Mouse (Mus musculus) inflammation-experienced regulatory T-cells, adult 6 months (primary cell): ENCODE results near the gene Cyp2t4. TPM values are rescaled to one million over a fixed set of nuclear protein-coding genes. Genes with fewer than 3 reads are reported as not detected.

Source experiments
- ATAC-seq: one replicate; pipeline ENCODE4 v1.8.0; 2017
- polyA plus RNA-seq, 3 experiments: library from polyadenylated mRNA; unstranded; fragments of 100-300 nt; shearing (Covaris generic); gene quantifications; one replicate each; pipeline ENCODE4 v1.2.1; 2017

Cyp2t4 gene
- polyA plus RNA-seq, 3 experiments from 2014 or later, result 0.24 to 0.59 TPM; not detected in 1

DNA sequence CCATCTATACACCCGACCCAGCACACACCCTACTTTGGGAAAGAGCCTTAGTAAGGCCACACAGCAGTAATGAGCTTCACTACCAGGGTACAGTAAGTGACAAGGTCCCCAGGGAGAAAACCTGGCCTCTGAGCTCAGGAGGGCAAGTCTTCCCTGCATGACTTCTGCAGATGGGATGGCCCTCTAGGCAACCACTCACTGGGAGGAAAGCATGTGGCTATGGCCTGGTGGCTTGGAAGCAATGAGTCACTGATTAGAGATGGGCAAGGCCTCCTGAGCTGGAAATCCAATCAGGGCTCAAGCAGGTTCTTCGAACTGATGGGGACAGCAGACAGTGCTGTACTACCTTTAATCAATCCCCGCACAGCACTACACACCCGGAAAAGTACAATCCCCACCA, 8.2 kb downstream of the Cyp2t4 start:
- ATAC-seq, result no peak

DNA sequence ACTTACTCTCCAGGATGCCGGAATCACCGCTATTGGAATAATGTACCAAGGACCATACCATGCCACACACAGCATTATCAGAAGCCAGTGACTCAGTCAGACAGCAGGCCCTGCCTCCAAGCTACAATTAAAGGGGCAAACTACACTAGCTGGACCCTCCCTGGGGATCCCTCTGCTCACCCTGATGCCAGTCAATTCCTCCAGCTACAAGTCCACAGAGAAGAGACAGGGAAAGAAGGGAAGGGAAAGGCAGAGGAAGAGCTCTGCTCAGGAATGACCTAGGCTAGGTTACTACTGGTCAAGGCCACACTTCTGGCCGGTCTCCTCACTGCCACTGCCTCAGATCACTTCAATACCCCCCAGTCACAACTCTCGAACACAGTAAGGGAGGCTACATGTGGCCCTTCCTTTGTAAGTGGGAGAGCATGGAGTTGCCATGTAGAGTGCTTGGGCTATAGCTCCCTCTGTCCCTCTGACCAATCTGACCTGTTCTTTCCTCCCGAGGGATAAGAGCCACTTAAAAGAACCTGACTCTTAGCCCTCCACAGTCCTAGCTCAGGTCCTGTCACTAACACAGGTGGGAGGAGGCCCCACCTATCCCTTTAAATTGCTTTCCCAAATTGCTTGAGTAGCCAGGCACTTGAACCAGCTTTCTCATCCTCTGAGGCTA, 9.4 kb downstream of the Cyp2t4 start:
- ATAC-seq, result no peak

DNA sequence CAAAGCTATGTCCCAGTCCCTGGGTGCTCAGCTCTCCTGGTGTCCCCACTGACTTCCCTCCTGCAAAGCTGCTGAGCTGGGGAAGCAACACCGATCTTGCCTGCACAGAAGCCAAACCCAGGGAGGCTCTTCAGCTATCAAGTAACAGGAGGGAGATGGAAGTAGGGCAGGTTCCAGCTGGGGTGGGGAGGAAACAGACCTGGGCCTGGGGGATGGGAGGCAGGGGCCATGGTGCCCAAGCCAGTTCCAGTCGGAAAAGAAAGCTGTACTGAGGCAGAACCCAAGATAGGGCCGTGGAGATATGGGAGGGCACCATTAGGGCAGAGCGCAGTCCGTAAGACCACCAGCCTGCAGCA, 9.9 kb downstream of the Cyp2t4 start:
- no peak for ATAC-seq

DNA sequence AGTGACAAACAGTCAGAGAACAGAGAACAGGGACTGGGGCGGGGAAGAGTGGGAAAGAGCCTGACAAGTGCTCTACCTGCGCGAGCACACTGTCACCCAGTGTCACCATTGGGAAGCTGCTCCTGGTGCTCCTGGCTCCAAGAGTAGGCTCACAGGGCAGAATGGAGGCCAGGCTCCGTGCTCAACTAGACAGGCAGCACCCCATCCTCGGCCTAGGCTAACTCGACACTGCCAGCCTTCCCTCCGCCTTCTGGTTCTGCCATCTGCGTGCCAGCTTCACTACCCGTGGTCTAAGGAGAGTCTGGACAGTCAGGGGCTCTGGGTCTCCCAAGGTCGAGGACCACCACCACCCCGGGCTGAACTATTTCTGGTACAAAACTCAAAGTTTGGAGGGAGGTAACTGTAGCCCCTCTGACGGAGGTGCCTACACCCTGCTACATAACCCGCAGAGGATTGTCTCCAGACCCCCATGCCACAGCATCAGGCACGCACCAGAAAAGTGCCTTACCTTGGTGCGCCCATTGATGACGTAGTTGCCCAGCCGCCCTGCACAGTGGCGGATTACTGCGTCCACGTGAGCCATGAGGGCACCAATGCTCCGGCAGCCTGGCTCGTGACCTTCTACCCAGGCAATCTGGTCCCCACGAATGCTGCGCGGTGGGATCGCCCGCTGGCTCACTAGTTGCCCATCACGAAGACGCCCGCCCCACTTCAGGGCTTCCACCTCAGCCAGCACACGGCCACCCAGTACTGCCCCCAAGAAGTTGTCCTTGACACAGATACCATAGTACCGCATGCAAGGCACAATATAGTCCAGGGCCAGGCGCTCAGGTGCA, 10.8 kb downstream of the Cyp2t4 start:
- ATAC-seq, result no peak

DNA sequence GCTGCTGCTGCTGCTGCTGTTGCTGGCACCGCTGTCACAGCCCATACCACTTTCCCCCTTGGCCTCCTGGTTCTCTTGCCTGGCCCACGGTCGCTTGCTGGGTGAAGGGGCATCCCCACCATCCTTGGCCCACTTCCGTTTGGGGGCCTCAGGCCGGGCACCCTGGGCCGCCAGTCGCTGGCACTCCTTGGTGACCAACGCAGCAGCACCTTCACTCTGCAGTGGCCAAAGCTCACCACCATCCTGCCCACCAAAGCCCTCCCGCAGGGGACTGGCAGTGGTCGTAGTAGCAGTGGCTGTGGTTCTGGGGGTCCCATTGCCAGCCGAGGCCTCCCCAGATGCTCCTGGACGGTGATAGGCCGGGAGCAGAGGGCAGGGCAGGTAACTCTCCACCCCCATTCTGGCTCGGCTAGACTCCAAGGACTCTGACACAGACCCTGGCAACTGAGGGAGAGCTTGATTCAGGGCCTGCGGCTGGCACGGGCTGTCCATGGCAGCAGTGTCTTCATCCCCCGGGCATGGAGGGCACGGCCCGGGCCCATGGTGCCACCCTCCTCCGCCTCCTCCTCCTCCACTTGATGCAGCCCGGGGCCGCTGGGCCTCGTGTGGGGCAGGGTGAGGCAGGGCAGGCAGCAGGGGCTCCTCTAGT, 11.6 kb downstream of the Cyp2t4 start:
- ATAC-seq, result no peak

DNA sequence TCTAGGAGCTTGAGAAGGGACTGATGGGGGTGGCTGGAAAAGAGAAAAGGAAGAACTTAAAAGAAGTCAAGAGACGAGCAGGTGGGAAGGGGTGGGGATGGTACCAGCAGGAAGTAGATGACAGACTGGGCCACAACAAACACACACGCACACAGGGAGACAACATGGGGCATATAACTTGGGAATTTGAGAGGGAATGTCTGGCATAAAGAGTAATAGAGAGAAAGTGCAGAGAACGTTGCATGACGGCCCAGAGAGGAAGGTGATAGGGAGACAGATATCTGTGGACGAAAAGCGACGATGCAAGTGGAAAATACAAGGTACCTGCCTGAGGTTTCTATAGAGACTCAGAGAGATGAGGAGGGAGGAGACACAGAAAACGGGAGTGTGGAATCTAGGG, 12.2 kb downstream of the Cyp2t4 start:
- ATAC-seq, result no peak

DNA sequence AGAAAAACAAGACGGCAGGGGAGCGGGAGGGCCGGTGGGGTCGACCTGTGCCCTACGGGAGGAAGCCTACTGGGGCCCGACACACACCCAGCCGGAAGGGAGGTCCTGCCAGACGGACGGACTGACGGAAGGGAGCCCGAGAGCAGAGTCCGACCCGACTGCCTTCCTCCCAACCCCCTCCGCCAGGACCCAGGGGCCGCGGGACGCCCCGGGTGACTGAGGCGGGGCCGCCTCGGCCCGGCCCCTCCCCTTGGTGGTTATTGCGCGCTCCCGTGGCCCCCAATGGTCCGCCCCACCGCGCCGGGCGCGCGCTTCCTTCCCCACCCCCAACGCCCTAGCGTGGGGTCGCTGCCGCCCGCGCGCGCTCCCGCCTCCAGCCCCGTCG, 12.7 kb downstream of the Cyp2t4 start:
- peak; percentile 36 for ATAC-seq

DNA sequence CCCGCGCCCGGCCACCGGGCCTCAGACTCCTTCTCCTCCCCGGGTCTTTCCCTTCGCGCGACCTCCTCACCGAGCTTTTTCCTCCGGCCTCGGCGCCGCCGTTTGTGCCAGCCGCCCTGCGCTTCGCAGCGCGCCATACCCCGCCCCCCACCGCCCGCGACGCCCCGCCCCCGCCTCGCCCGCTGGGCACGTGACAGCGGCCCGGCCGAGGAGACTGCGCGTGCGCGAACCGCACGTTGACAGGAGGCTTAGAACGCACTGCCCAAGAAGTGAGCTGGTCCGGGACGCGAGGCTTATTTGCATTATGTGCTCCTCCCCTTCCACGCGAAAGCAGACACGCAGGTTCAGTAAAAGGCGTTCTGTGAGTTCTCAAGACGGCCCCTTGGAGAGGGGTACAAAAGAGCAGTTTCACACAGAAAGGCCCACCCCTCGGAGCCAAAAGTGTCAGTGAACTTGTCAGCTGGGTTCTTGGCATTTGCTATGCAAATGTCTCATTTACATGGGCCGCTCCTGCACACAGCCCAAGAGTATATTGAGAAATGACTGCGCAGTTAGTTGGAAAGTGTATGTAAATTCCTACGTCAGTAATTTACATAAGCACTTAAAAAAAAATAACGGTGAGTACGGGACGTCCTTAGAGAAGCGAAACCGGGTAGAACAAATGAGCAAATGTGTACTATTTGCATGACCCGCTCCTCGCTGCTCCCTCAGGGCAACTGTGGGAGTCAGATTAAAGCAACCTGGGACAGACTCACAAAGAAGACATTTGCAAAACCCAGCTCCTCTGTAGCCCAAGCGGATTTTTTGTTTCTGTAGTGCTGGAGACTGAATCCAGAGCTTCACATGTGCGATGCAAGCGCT, 13.3 kb downstream of the Cyp2t4 start, which contains the start of gene Egln2:
Egln2 (minus strand) TSS at position 189 of the 861 bp plus-strand sequence.
- peak; percentile 81 for ATAC-seq

DNA sequence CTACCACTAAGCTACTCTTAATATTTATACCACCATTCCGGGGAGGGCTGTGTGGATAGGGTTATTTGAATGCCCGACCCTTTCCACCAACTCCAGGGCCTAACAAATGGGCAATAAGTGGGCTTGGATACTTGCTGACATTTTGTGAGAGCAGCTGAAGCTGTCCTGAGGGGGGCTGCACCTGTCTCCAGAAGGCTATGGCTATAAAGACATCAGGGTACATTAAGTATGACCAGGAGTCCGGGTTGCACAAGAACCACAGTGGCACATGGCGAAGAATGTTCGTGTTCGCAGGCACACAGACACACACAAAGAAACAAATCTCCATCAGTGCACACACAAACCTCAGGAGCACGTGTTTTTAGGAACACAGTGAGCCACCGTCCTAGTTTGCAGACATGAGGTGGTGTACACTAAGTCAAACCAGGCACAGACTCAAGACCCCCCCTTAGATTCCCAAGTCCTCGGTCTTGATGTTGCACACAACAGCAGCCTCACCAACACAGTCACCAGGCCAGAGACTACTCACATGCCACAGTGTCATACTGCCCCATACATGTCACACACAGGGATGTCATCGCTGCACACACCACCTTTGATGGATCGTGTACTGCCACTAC, 14.1 kb downstream of the Cyp2t4 start:
- no peak for ATAC-seq

DNA sequence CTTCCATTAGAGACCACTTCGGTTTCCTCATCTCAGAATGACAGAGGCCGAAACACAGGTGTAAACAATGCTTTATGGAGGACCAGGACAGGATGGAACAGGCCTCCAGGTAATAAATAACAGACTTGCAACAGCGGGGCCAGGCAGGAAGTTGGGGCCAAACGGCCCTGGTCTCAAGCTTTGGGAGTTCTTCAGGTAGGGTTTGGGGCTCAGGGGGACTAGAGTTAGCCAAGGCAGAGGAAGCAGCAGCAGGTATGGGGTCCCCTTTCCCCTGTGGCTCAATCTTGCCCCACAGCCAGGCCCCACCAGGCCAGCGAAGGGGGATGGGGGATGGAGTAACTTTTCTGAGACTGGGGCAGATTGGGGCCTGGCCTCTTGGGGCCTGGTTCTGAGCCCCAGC, 14.9 kb downstream of the Cyp2t4 start:
- no peak for ATAC-seq

DNA sequence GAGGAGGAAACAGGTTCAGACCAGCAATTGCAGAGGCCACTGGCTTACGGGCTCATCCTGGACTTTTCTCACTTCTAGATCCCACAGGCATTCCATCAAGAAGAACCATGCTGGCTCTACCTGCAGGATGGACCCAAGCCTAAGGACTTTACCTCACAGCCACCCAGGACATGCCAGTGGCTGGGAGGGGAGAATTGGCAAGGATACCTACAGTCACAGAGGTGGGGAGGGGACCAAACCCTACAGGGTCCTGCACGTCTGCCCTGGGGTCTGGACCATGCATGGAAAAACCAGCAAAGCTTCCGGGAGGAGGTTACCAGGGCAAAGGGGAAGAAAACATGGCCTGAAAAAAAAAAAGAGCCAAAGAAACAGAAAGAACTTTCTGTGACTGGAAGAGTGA, 17.5 kb downstream of the Cyp2t4 start:
- no peak for ATAC-seq

DNA sequence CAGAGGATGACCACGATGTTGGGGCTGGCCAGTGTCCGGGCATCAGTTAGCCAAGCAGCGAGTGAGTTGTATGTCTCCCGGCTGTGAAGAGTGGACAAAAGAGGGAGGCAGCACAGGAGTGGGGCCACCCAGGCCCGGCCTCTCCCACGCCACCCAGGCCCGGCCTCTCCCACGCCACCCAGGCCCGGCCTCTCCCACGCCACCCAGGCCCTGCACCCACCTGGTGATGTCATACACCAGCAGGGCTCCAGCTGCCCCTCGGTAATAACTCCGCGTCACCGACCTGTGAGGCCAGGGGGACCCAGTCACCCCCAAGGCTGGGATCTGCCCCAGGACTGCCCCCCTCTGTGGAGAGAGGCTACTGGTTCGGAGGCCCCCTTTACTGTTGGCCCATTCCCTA, 21.0 kb downstream of the Cyp2t4 start:
- ATAC-seq, result no peak

DNA sequence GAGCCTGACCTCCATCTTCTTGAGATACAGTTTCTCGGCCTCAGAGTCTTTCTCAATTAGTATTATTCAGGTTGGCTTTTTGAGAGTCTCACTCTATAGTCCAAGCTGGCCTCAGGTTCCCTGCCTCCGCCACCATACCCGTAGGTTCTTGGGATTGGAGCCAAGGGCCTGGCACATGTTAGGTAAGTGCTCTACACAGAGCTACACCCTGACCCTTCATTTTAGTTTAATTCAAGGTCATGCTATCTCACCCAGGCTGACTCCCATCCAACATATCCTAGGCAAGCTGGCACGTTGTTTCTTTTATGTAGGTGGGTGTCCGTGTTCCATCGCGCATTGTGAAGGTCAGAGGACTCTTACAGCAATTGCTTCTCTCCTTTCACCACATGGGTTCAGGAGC, 21.4 kb downstream of the Cyp2t4 start:
- ATAC-seq, result no peak

DNA sequence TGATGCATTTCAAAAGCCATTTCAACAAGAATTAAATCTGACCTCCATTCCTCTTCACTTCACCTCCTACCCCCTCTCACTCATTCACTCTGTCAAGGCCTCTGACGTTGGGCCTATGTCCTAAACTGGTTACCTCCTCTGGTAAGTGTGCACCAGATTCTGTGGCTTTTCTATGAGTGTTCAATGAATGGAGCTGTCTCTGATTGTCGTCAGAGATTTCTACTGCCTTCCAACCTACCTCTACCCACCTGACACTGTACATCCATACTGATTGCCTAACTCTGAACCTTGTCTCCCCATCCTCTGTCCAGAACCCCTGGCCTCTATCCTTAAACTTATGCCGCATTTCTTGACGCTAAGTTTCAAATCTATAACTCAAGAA, 24.4 kb downstream of the Cyp2t4 start:
- ATAC-seq, result no peak

DNA sequence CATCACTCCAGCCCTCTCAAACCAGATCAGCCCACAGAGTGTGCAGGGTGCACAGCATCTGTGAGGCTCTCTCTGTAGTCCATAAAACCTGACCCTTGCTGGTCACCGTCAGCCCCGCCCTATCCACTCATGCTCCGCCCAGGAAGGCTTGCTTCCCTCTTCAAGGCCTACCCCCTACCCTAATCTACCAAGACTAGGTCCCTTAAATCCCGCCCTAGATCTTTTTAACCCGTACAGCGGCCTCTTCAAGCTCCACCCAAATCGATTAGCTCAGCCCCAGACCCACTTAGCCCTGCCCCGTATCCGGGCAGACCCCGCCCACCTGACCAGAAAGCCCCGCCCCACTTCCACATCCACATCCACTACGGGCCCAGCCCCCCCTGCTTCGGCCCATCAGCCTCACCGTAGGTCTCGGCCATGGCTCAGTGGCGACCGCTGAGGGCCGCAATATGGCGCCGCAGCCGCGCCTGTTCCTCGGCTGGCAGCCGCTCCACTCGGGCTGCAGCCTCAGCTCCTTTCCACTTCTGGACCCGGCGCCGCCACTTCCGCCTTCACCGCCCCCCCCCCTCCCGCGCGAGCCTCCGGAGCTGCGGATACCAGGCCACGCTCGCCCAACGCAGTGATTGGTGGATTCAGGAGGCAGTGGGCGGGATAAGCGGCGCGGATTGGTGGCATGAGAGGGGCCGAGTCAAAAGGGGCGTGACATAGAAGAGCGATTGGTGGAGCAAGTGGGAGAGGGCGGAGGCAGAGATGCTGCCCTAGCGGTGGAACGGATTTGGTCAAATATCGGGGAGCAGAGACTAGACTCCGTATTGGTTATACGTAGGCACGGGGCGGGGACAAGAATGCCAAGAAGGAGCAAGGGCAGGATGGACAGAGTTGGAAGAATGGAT, 25.1 kb downstream of the Cyp2t4 start, which contains the start of gene Rab4b:
Rab4b (minus strand) TSS at position 573 of the 893 bp plus-strand sequence.
- peak; percentile 94 for ATAC-seq

DNA sequence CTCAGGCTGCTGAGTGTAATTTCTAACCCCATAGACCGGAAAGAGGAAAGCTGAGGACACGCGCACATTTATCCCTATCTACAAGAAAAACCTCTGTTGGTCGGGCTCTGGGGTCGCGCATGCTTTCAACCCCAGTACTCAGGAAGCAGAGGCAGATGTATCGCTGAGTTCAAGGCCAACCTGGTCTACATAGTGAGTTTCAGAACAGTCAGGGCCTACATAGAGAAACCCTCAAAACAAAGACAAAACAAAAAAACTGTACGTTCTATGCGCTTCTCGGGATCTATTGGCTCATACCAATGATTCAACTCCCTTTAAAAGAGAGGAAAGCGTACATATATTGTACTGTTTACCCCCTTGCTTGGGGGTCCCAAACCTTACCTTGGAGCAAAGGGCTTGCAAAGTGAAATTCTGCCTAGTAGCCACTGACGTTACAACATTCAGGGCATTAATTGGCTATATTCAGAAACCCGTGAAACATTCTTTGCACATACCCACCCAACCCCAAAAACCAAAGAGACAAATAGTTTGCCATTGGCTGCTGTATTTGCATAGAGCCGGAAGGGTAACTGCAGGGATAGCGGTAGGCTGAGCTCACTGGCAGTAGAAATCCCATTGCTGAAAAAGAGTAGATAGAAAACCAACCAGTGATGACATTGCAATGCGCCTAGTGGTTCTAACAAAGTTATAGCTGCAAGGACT, 25.9 kb downstream of the Cyp2t4 start:
- no peak for ATAC-seq

DNA sequence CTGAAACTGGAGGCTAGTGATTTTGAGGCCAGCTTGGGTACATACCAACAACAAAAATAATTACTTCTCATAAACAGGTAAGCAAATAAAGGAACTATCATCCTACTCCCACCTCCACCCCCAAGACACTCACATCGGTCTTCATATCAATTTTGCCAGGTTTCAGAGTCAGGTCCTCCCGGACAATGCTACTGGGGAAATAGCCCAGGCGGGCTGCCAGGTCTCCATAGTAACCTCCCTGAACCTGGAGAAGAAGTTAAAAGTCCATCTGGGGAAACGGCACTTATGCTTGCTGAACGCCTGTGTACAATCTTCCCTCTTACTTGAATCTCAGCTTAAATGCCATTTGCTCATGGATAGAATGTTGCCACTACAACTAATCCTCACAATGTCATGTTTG, 26.5 kb downstream of the Cyp2t4 start:
- no peak for ATAC-seq

DNA sequence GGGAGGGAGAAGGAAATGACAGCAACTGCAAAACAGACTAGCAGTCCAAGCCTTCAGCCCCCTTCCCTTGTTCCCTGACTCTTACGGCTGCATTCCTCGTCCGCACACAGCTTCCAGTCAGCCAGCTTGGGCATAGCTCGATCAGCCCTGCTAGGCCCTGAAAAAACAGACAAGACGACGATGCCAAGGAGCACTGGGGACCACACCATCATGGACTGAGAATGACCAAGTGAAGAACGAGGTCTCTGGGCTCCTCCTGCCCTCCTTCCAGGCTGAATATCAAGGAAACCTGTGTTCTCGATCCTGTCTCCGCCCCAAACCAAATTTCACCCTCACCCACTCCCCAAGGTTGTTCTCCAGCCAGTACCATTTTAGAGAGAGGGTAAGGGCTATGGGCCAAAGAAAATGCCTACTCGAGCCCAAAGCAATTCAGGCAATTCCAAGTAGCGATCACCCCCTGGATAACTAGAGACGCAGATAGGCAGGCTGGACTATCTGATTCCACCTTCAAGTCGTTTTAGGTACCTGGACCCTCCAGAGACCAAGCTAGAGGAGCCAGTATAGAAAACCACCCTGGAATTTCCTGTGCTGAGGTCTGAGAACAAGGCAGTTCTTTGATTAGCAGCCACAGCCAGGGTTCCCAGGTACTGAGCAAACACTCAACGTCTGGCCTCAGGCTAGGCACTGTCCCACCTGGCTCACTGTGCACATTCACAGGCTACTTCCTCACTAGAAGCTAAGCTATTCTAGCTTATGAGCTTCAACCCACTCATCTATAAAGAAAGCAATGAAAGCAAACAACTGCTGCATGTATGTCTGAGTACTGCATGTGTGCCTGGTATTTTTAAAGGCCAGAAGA, 27.6 kb downstream of the Cyp2t4 start, which contains the start of the genes Gm21983 and Mia:
Gm21983 (minus strand) TSS at position 250 of the 859 bp plus-strand sequence.
Mia (minus strand) TSS at position 321 of the 859 bp plus-strand sequence.
- no peak for ATAC-seq

DNA sequence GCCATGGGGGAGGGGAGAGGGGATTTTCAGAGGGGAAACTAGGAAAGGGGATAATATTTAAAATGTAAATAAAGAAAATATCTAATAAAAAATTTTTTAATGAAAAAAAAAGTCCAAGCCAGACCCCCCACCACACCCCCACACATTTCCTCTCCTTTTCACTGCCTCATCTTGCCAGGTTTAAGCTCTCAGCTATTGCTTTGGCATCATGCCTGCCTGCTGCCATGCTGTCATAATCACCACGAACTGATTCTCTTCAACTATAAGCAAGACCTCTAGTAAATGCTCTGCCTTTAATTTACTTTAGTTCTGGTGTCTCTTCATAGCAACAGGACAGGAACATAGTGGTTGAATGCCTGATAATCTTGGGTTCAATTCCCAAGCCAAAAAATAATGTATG, 29.0 kb downstream of the Cyp2t4 start:
- no peak for ATAC-seq
